Mouse (Mus musculus): Measurements from ENCODE around the gene Gm12394.
"Not testable (repeated sequence)": the region's sequence is repeated elsewhere in the genome, so short reads cannot be mapped to it uniquely, and the experiment has no call there.

The Gm12394 gene

DNA sequence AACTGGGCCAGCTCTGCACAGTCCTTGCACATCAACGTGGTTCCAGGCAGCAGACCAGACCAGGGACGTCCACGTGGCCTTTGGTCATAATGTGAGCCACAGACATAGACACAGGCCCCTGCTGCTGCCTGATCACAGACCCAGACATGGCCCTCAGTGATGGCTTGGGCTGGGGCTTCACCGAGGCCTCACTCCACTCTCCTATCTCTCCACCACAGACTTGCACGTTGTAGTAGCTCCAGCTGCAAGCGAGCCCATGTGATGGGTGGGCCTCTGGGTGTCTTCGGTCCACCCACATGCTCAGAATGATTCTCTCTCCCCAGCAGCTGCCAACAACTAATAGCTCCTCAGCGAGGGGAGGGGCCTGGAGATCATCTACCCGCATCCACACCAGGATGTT lies 3.9 kb upstream of the Gm12394 start:
- DNase-seq (ENCODE audit: low spot score in 2 of 2), result not testable (repeated sequence)

DNA sequence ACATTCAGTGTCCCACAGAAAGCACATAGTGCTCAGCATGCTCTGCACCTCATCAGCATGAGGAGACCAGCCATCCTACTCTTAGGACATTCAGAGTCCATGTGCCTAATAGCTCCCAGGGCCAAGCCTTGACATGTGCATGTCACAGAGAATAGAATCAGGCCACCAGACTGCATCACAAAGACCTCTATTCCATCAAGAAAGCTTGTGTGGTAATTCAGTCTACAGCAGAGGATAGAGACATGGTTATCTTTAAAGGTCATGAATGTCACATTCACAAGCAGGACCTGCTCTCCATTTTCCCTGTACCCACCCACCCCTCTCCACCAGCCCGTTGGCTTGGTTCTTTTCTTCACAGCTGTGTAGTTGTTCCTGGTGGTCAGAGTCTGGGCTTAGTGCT lies 2.8 kb downstream of the Gm12394 start, which contains the start of gene Fam205a1:
TSS of gene Fam205a1 (minus strand) at position 101 of the 400 bp plus-strand sequence.
- not testable (repeated sequence) for DNase-seq (ENCODE audit: low spot score in 2 of 2)

DNA sequence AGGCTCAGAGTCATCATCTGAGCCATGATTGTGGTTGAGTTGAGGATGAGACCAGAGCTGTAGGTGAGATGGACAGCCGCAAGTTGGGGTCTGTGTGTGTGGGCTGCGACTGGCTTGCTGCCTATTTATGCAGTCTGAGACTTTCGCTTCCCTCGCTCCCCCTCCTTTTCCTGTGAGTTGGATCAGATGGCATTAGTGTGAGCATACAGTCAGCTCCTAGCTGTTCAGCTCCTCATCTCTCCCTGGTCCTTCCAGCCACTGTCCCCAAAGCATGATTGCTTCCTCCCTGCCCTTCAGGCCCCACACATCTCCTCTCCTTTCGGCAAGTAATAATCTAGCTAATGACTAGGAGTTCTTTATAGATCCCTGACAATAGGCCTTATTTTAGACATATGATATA lies 82.7 kb downstream of the Gm12394 start, which contains the start of gene Ccl21a:
TSS of gene Ccl21a (minus strand) at position 101 of the 400 bp plus-strand sequence.
- DNase-seq (ENCODE audit: low spot score in 2 of 2), result not testable (repeated sequence)

DNA sequence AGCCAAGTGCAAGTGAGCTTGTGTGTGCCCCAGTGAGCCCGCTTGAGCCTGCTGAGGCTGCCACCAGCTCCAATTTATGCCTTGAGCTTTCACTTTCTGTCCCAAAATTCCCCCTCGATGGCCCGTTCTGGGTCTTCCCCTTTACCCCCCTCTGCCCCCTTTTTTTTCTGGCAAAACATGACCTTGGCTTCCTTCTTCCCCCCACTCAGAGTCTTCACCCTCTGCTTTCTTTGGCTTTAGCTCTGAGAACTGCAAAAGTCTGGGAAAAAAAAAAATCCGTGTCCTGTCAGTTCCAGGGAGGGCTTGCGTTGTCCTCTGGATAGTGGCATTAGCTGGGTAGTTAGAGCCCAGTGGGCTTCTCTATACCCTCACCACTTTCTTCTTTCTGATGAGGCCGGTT lies 100.1 kb downstream of the Gm12394 start, which contains the start of gene Ccl19:
TSS of gene Ccl19 (minus strand) at position 101 of the 400 bp plus-strand sequence.
- not testable (repeated sequence) for DNase-seq (ENCODE audit: low spot score in 2 of 2)

DNA sequence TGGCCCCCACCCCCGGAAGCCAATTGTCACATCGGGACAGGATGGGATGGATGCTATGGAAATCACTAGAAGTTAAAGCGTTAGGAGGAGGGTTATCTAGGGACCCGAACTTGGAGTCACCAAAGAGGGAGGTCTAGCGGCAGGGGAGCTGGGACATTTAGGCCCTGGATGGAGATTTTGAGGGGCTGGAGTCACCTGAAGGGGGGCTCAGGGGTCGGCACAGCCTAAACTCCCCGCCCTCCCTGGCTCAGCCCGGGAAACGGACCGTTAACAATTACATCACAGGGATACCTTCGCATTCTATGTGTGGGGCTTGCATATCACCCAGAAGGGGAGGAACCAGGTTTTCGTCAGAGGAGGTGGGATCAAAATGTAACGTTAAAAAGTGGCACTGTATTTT lies 121.3 kb downstream of the Gm12394 start, which contains the start of gene 4930578G10Rik:
TSS of gene 4930578G10Rik (plus strand) at position 301 of the 400 bp plus-strand sequence.
- DNase-seq (ENCODE audit: low spot score in 2 of 2), result not testable (repeated sequence)
